Mouse (Mus musculus): ENCODE data around the gene Smoc1.

DNA sequence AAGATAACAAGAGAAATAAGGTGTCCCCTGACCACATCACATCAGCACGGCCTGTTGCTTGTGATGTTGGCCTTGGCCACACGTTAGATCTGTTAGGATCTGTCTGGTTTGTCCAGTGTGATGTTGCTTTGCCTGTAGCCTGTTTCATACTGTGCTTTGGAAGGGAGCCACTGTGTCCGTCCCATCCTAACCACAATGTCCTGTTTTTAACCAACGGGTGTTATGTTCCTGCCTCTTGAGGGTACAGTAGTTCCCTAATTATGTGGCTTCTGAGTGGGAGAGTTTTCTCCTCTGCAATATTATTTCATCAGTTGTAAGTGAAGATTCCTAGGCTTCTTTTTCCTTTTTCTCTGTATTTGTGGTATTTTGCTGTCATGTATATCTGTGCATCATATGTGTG is 31.3 kb upstream of the Smoc1 start:
- no peak for TF ChIP-seq CTCF (IDR thresholded peaks at IDR 0.05; ENCODE audit: extremely low read depth, insufficient read length, insufficient replicate concordance, low read depth, low read length)
- TF ChIP-seq POLR2A (IDR thresholded peaks at IDR 0.05; ENCODE audit: low read depth, low read length): no peak
